Mouse (Mus musculus): ENCODE data around the gene Tmcc1. TPM values are rescaled to one million over a fixed set of nuclear protein-coding genes. Genes with fewer than 3 reads are reported as not detected.

Tmcc1 gene
- polyA plus RNA-seq, 1 experiment = not detected

DNA sequence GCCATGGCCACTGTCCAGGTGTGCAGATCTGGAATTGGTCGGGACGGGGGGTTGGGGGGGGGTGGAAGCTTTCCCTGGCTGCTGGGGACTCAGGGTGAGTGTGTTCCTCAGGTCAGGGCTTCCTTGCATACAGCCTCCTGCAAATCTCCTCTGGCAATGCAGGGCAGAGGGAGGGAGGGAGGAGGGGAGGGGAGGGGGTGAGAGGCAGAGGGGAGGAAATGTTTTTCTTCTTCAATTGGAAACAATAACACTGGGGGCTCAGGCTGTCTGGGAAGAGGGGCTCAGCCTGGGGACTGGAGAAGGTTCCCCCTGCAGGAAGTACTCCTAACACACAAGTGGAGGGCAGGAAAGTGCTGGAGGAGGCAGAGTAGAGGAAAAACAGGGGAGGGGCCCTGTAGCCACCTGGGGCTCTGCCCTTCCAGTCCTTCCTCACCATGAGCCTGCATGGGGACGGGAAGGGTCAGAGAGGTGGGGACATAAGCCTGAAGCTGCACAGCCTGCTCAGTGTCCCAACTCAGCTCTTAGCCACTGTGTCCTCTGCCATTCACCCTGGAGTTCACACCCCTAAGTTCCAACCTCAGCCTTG, 195.5 kb downstream of the Tmcc1 start:
- WGBS = 43% methylated on average over 3 of the region's 3 CpGs
- peaks cover 26% of the 10 kb centered on the region for H3K4me1 ChIP-seq (ENCODE audit: control insufficient read depth, insufficient read depth, low read length)
- no peak overlapping the region for H3K4me3 ChIP-seq (ENCODE audit: insufficient read depth, low read depth, low read length)
- H3K27ac ChIP-seq (ENCODE audit: insufficient read depth, low read depth, low read length) = no peak overlapping the region
- TF ChIP-seq CTCF (IDR thresholded peaks at IDR 0.05; ENCODE audit: insufficient read depth, low read depth, low read length) = no peak
- no peak for TF ChIP-seq POLR2A (IDR thresholded peaks at IDR 0.05; ENCODE audit: insufficient read depth, low read depth, low read length)

- H3K4me3 ChIP-seq (ENCODE audit: insufficient read depth, low read depth, low read length) = no peak overlapping the region
- 65% methylated on average over 6 of the region's 6 CpGs for WGBS
- peaks cover 37% of the 10 kb centered on the region for H3K4me1 ChIP-seq (ENCODE audit: control insufficient read depth, insufficient read depth, low read length)
- TF ChIP-seq POLR2A (IDR thresholded peaks at IDR 0.05; ENCODE audit: insufficient read depth, low read depth, low read length) = no peak
- no peak for TF ChIP-seq CTCF (IDR thresholded peaks at IDR 0.05; ENCODE audit: insufficient read depth, low read depth, low read length)
- no peak overlapping the region for H3K27ac ChIP-seq (ENCODE audit: insufficient read depth, low read depth, low read length)
Measured at GRCm38 (mm10) chr6:115996171-115996851, 197.0 kb downstream of the Tmcc1 start.

GRCm38 (mm10) chr6:115995531-115995941, 197.8 kb downstream of the Tmcc1 start:
- TF ChIP-seq POLR2A (IDR thresholded peaks at IDR 0.05; ENCODE audit: insufficient read depth, low read depth, low read length) = no peak
- TF ChIP-seq CTCF (IDR thresholded peaks at IDR 0.05; ENCODE audit: insufficient read depth, low read depth, low read length) = no peak
- Histone ChIP-seq H3K4me1 (ENCODE audit: control insufficient read depth, insufficient read depth, low read length) (peaks cover 44% of the 10 kb centered on the region), H3K4me3 (ENCODE audit: insufficient read depth, low read depth, low read length) (no peak overlapping the region), H3K27ac (ENCODE audit: insufficient read depth, low read depth, low read length) (no peak overlapping the region)
- WGBS = 71% methylated on average over 4 of the region's 4 CpGs

- peaks cover 47% of the 10 kb centered on the region for H3K4me1 ChIP-seq (ENCODE audit: control insufficient read depth, insufficient read depth, low read length)
- WGBS = 1% methylated on average over 34 of the region's 51 CpGs
- H3K4me3 ChIP-seq (ENCODE audit: insufficient read depth, low read depth, low read length) = peak within 1 kb of the TSS; percentile 49
- TF ChIP-seq CTCF (IDR thresholded peaks at IDR 0.05; ENCODE audit: insufficient read depth, low read depth, low read length) = no peak
- no peak for TF ChIP-seq POLR2A (IDR thresholded peaks at IDR 0.05; ENCODE audit: insufficient read depth, low read depth, low read length)
- H3K27ac ChIP-seq (ENCODE audit: insufficient read depth, low read depth, low read length) = no peak within 1 kb of the TSS
Measured at GRCm38 (mm10) chr6:115994877-115995520, 198.3 kb downstream of the Tmcc1 start, which contains the start of gene Plxnd1. Plxnd1 (minus strand) TSS chr6:115995005.

GRCm38 (mm10) chr6:115994146-115994876, 199.0 kb downstream of the Tmcc1 start:
- Histone ChIP-seq H3K4me3 (ENCODE audit: insufficient read depth, low read depth, low read length) (peak overlapping the region; percentile 49), H3K4me1 (ENCODE audit: control insufficient read depth, insufficient read depth, low read length) (peaks cover 54% of the 10 kb centered on the region), H3K27ac (ENCODE audit: insufficient read depth, low read depth, low read length) (no peak overlapping the region)
- TF ChIP-seq CTCF (IDR thresholded peaks at IDR 0.05; ENCODE audit: insufficient read depth, low read depth, low read length) = no peak
- TF ChIP-seq POLR2A (IDR thresholded peaks at IDR 0.05; ENCODE audit: insufficient read depth, low read depth, low read length) = no peak
- WGBS = 2% methylated on average over 83 of the region's 93 CpGs

DNA sequence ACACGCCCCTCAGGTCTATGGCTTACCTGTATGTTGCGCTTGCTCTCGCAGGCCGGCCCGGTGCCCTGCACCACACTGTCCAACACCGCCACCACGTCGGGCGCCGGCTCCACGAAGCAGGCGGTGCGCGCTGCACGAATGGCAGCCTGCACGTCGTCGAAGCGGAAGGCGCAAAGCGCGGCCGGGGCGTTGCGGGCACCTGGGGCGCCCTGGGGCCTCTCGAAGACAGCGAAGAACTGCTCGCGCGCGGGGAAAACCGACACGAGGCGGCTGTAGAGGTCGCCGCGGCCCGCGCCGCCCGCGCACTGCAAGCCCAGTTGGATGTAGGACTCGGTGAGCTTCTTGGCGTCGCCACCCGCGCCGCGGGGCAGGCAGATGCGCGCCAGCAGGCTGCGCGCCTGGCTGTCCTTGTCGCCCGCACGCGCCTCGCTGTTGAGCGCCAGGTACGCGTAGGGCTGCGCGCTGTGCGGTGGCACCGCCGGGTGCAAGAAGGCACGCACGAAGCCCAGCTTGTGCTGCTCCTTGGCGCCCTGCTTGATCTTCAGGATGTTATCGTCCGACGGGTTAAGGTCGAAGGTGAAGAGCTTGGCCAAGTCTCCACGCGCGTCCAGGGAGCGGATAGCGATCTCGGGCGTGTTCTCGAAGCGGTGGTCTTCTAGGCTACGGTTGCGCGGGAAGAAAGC, 199.7 kb downstream of the Tmcc1 start:
- Histone ChIP-seq H3K4me3 (ENCODE audit: insufficient read depth, low read depth, low read length) (peak overlapping the region; percentile 49), H3K27ac (ENCODE audit: insufficient read depth, low read depth, low read length) (no peak overlapping the region), H3K4me1 (ENCODE audit: control insufficient read depth, insufficient read depth, low read length) (peaks cover 59% of the 10 kb centered on the region)
- WGBS = 2% methylated on average over 86 of the region's 86 CpGs
- TF ChIP-seq POLR2A (IDR thresholded peaks at IDR 0.05; ENCODE audit: insufficient read depth, low read depth, low read length) (no peak), CTCF (IDR thresholded peaks at IDR 0.05; ENCODE audit: insufficient read depth, low read depth, low read length) (no peak)

DNA sequence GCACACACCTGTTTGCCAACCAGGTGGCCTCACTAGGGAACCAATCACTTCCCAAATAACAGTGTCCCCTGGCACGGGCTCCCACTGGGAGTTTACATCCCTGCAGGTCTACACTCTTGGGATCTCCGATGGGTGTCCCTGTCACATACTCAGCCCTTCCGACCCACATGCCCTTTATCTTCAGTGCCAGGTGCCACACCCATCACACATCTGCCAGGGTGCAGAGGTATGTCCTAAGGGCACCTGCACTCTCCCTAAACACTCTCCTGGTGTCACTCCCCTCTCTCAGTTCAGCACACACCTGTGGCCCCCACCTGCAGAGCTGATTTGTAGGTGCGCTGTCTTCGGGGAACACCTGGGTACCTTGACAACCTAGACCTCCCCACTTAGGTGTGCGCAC, 200.3 kb downstream of the Tmcc1 start:
- 66% methylated on average over 6 of the region's 6 CpGs for WGBS
- Histone ChIP-seq H3K4me1 (ENCODE audit: control insufficient read depth, insufficient read depth, low read length) (peaks cover 59% of the 10 kb centered on the region), H3K27ac (ENCODE audit: insufficient read depth, low read depth, low read length) (no peak overlapping the region), H3K4me3 (ENCODE audit: insufficient read depth, low read depth, low read length) (peak overlapping the region; percentile 49)
- TF ChIP-seq POLR2A (IDR thresholded peaks at IDR 0.05; ENCODE audit: insufficient read depth, low read depth, low read length) (no peak), CTCF (IDR thresholded peaks at IDR 0.05; ENCODE audit: insufficient read depth, low read depth, low read length) (no peak)

DNA sequence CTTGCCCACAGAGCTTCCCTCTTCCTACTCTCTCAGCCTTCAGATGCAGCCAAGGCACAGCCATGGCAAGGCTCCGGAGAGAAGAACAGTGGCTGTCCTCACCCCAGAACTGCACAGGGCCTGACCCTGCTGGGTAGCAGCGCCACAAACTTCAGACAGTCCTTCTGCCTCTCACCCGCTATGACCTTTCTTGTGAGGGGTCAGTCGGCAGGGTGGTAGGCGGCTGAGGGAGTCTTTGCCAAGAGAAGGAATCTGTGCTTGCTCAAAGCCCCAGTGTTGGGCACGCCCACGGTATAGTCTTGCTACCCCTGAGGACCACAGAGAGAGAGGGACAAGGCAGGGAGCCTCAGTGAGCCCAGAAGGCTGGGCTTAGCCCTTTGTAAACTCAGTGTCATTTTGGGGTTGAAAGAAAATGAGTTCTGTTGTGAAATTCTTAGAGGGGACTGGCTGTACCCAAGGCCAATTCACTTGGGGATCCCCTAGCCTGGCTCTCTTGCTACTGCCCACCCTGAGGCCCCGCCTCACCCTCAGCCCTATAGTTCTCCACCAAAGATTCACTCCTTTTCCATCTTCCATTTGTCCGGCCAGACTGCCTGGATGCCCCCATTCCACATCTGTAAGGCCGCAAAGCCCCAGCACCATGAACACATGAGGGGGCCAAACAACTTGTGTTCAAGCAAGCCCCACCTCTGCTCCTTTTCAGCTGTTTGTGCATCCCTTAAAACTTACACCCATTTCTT, 201.2 kb downstream of the Tmcc1 start:
- Histone ChIP-seq H3K4me1 (ENCODE audit: control insufficient read depth, insufficient read depth, low read length) (peaks cover 61% of the 10 kb centered on the region), H3K27ac (ENCODE audit: insufficient read depth, low read depth, low read length) (no peak overlapping the region), H3K4me3 (ENCODE audit: insufficient read depth, low read depth, low read length) (peak overlapping the region; percentile 5; the same call in 1 of the 2 replicates)
- WGBS = 62% methylated on average over 10 of the region's 10 CpGs
- TF ChIP-seq POLR2A (IDR thresholded peaks at IDR 0.05; ENCODE audit: insufficient read depth, low read depth, low read length) = no peak
- no peak for TF ChIP-seq CTCF (IDR thresholded peaks at IDR 0.05; ENCODE audit: insufficient read depth, low read depth, low read length)
